Mouse (Mus musculus): ENCODE data around the gene Ndufs1.
"Not testable (repeated sequence)": the region's sequence is repeated elsewhere in the genome, so short reads cannot be mapped to it uniquely, and the experiment has no call there.

Ndufs1 gene

DNA sequence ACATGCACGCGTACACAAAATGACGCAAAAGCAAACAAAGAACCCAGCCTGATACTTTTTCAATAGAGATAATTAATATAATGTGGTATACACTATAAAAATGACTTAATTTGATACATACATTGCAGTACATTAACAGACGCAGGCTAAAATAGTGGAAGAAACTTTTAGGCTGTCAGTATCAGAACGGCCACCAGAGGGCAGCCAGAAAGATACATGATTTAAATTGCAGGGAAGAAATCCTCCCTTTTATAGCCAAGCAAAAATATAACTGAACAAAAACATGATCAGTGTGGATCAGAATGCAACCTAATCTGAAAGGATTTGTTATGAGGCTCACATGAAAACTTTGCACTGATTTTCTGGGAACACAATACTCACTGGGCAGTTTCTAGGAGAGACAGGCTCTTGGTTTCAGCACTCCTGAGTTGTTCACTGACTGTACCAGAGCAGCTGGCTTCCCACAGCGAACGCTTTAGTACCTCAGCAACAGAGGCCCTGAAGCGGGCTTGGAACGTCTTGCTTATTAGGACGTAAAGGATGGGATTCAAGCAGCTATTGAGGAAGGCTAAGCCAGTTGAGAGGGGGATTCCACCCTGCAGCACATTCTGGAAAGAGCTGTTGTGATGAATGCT lies 6.1 kb upstream of the Ndufs1 start:
- DNase-seq (ENCODE audit: low spot score) = peak; percentile 78

- DNase-seq (ENCODE audit: low spot score) = peak; percentile 40
Measured at GRCm38 (mm10) chr1:63182212-63182611, 5.6 kb upstream of the Ndufs1 start.

GRCm38 (mm10) chr1:63181480-63181879 lies 4.8 kb upstream of the Ndufs1 start:
- no peak for DNase-seq (ENCODE audit: low spot score)

DNA sequence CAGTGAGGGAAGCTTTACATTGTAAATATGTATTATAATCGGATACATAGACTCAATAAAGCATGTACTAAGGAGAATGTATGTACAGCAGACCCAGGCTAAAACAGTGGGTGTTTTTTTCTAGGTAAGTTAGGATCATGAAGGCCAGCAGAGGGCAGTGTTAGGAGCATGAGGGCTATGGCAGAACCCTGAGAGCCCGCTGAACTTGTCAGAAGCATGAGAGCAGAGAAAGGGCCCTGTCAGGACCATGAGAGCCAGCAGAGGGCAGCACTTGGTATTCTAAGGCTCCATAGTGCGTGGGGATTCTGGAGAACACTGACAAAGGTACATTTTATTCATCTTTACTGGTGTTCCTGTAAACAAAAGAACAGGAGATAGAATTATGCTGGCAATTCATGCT lies 4.4 kb upstream of the Ndufs1 start:
- DNase-seq (ENCODE audit: low spot score) = peak; percentile 96

- not testable (repeated sequence) for DNase-seq (ENCODE audit: low spot score)
Measured at GRCm38 (mm10) chr1:63180575-63180974, 3.9 kb upstream of the Ndufs1 start.

DNA sequence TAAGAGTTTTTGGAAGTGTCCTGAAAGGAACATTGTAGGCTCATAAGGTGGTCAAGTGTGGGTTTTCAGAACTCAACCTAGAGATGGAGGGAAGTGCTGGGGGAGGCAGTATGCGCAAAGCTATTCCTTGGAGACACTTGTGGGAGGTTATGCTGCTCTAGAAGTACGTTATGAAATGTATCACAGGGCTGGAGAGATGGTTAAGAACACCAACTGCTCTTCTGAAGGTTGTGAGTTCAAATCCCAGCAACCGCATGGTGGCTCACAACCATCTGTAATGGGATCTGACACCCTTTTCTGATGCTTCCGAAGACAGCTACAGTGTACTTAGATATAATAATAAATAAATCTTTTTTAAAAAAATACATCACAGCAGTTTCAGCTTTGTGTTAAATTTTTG lies 3.5 kb upstream of the Ndufs1 start:
- DNase-seq (ENCODE audit: low spot score) = no peak

- no peak for DNase-seq (ENCODE audit: low spot score)
Measured at GRCm38 (mm10) chr1:63178308-63178707, 1.7 kb upstream of the Ndufs1 start.

DNA sequence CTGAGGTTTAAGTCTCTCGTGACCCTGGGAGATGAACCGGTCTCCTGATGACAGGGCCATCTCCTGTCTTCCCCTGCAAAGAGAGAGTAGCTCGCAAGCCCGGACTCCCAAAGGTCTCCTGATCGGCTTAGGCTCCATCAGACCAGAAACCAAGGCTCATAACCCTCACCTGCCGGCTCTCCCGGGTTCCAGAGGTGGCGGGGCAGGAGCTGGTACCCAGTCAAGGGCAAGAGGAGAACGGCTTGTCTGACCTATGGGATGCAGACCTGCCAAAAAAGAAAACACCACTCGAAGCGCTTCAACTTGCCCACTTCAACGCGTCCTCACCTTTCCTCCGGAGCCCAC lies 402 bp downstream of the Ndufs1 start:
- no peak for DNase-seq (ENCODE audit: low spot score)

GRCm38 (mm10) chr1:63175853-63176252 lies 780 bp downstream of the Ndufs1 start:
- DNase-seq (ENCODE audit: low spot score) = no peak

GRCm38 (mm10) chr1:63168638-63169037 lies 8.0 kb downstream of the Ndufs1 start:
- no peak for DNase-seq (ENCODE audit: low spot score)

GRCm38 (mm10) chr1:63140231-63140630 lies 36.4 kb downstream of the Ndufs1 start:
- no peak for DNase-seq (ENCODE audit: low spot score)

- DNase-seq (ENCODE audit: low spot score) = not testable (repeated sequence)
Measured at GRCm38 (mm10) chr1:63138586-63138985, 38.0 kb downstream of the Ndufs1 start.

- no peak for DNase-seq (ENCODE audit: low spot score)
Measured at GRCm38 (mm10) chr1:63137971-63138370, 38.7 kb downstream of the Ndufs1 start.

GRCm38 (mm10) chr1:63134530-63134929 lies 42.1 kb downstream of the Ndufs1 start:
- no peak for DNase-seq (ENCODE audit: low spot score)

- DNase-seq (ENCODE audit: low spot score) = no peak
Measured at GRCm38 (mm10) chr1:63131766-63132165, 44.9 kb downstream of the Ndufs1 start.

- no peak for DNase-seq (ENCODE audit: low spot score)
Measured at GRCm38 (mm10) chr1:63130883-63131282, 45.8 kb downstream of the Ndufs1 start.

- DNase-seq (ENCODE audit: low spot score) = no peak
Measured at GRCm38 (mm10) chr1:63129857-63130690, 46.6 kb downstream of the Ndufs1 start.

GRCm38 (mm10) chr1:63129273-63129672 lies 47.4 kb downstream of the Ndufs1 start:
- DNase-seq (ENCODE audit: low spot score) = no peak

- no peak for DNase-seq (ENCODE audit: low spot score)
Measured at GRCm38 (mm10) chr1:63126206-63126605, 50.4 kb downstream of the Ndufs1 start.

DNA sequence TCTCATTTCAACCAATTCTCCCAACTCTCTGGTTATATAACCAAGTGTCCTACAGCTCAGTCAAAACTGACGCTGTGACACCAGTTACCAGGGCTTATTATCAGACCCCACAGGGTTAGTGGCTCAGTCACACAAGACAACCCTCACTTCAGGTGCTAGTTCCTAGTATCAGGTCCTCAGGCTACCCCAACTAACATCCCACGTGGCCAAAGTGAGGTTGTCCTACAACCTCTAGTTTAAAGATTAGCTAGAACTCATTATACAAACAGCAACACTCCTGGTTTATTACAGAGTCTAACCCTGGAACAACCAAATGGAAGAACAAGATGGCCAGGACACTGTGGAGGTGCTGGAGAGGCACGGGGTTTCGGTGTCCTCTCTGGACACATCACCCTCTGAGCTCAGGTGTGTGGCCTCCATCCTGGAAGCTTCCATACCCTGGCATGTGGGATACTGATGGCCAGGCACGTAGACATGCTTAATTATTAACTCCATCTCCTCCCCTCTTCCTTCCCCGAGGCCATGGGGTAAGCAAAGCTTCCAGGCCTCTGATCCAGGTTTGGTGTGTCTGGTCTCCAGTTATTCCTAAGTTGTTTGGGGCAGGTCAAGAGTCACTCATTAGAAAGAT lies 52.7 kb downstream of the Ndufs1 start:
- DNase-seq (ENCODE audit: low spot score) = no peak

GRCm38 (mm10) chr1:63122005-63122404 lies 54.6 kb downstream of the Ndufs1 start:
- no peak for DNase-seq (ENCODE audit: low spot score)

DNA sequence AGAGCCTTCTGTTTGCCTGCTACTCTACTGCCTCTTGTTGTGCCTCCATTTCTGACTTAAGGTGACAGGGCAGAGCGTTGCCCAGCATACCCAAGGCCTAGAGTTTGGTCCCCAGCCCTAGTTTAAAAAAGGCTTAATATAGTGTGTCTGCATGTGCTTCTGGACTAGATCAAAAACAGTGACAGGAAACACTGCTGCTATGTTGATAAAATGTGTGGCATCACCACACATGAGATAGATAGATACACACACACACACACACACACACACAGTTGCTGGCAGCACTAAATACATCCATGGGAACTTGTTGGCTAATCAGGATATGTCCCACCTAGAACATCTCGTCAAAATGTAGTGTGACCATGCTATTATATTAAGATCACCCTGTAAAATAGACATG lies 56.3 kb downstream of the Ndufs1 start:
- DNase-seq (ENCODE audit: low spot score) = no peak

DNA sequence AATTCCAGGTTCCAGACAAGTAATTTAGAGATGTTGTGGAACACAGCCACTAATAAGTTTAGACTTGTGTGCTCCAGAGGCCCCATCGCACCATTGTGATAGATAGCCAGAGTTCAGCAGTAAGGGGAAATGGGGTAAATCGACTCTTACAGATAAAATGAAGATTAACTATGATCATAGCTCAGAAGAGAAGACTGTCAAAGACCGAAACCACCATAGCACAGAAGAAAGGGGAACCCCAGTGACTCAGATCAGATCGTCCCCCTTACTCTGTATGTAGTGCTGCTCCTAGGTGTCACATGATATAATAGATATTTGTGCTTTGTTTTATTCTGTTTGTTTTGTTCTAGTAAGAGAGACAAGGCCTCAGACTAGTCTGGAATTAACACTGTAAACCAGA lies 57.0 kb downstream of the Ndufs1 start:
- DNase-seq (ENCODE audit: low spot score) = no peak
